Mouse (Mus musculus): ENCODE measurements at regions not wholly inside any gene's neighbourhood (a gene's known extent, or its start where the extent isn't known, plus 50 kb on each side); places are given as distances from the start of the nearest gene placed in this dataset.
"Not testable (repeated sequence)": the region's sequence is repeated elsewhere in the genome, so short reads cannot be mapped to it uniquely, and the experiment has no call there.

- Histone ChIP-seq H3K27me3 (no peaks in the 10 kb centered on the region), H3K4me3 (no peak overlapping the region), H3K9ac (no peak overlapping the region), H3K4me2 (no peak overlapping the region), H3K4me1 (replicated peaks) (no peaks in the 10 kb centered on the region), H3K9me3 (no peaks in the 10 kb centered on the region), H3K36me3 (no peaks in the 10 kb centered on the region), H3K27ac (replicated peaks) (no peak overlapping the region)
- ATAC-seq (ENCODE audit: low FRiP score, low read depth), result peak; percentile 65; the same call in 1 of the 2 replicates
- 46% methylated on average over 3 of the region's 3 CpGs for WGBS
Measured at GRCm38 (mm10) chr1:5220668-5221408, 413.1 kb downstream of the Gm37988 start.

- ATAC-seq (ENCODE audit: low FRiP score, low read depth), result no peak
- Histone ChIP-seq H3K9me3 (no peaks in the 10 kb centered on the region), H3K4me1 (replicated peaks) (peaks cover 4% of the 10 kb centered on the region), H3K4me3 (no peak overlapping the region), H3K9ac (no peak overlapping the region), H3K27me3 (0 out of 2 replicates have a peak, but pooled peaks cover 2% of the 10 kb centered on the region), H3K27ac (replicated peaks) (no peak overlapping the region), H3K4me2 (no peak overlapping the region), H3K36me3 (no peaks in the 10 kb centered on the region)
- WGBS, result 34% methylated on average over 6 of the region's 6 CpGs
Measured at GRCm38 (mm10) chr1:5227866-5228265, 420.2 kb downstream of the Gm37988 start.

- Histone ChIP-seq H3K9ac (no peak overlapping the region), H3K27me3 (0 out of 2 replicates have a peak, but pooled peaks cover 2% of the 10 kb centered on the region), H3K9me3 (no peaks in the 10 kb centered on the region), H3K4me3 (no peak overlapping the region), H3K36me3 (no peaks in the 10 kb centered on the region), H3K4me2 (no peak overlapping the region), H3K4me1 (replicated peaks) (peaks cover 6% of the 10 kb centered on the region), H3K27ac (replicated peaks) (no peak overlapping the region)
- no peak for ATAC-seq (ENCODE audit: low FRiP score, low read depth)
- 88% methylated on average over 5 of the region's 5 CpGs for WGBS
Measured at GRCm38 (mm10) chr1:5231218-5231617, 423.5 kb downstream of the Gm37988 start.

GRCm38 (mm10) chr1:5231961-5232846 lies 424.5 kb downstream of the Gm37988 start:
- Histone ChIP-seq H3K36me3 (no peaks in the 10 kb centered on the region), H3K9me3 (no peaks in the 10 kb centered on the region), H3K4me2 (no peak overlapping the region), H3K4me1 (replicated peaks) (peaks cover 6% of the 10 kb centered on the region), H3K27ac (replicated peaks) (no peak overlapping the region), H3K4me3 (no peak overlapping the region), H3K27me3 (0 out of 2 replicates have a peak, but pooled peaks cover 2% of the 10 kb centered on the region), H3K9ac (no peak overlapping the region)
- ATAC-seq (ENCODE audit: low FRiP score, low read depth), result 0 out of 2 replicates have a peak, but pooled peaks have one; percentile 29
- 18% methylated on average over 4 of the region's 4 CpGs for WGBS

GRCm38 (mm10) chr1:5232847-5233245 lies 425.2 kb downstream of the Gm37988 start:
- Histone ChIP-seq H3K9ac (no peak overlapping the region), H3K27me3 (0 out of 2 replicates have a peak, but pooled peaks cover 2% of the 10 kb centered on the region), H3K4me2 (no peak overlapping the region), H3K9me3 (no peaks in the 10 kb centered on the region), H3K27ac (replicated peaks) (no peak overlapping the region), H3K4me3 (no peak overlapping the region), H3K4me1 (replicated peaks) (peaks cover 6% of the 10 kb centered on the region), H3K36me3 (no peaks in the 10 kb centered on the region)
- ATAC-seq (ENCODE audit: low FRiP score, low read depth), result peak; percentile 91
- 0% methylated on average over 1 of the region's 1 CpGs for WGBS

GRCm38 (mm10) chr1:5243186-5243585 lies 435.5 kb downstream of the Gm37988 start:
- no peak overlapping the region for H3K4me2 ChIP-seq
- no peaks in the 10 kb centered on the region for H3K27me3 ChIP-seq
- no peaks in the 10 kb centered on the region for H3K36me3 ChIP-seq
- H3K4me1 ChIP-seq (replicated peaks), result no peaks in the 10 kb centered on the region
- H3K9me3 ChIP-seq, result no peaks in the 10 kb centered on the region
- no peak for ATAC-seq (ENCODE audit: low FRiP score, low read depth)
- WGBS, result 96% methylated on average over 3 of the region's 3 CpGs
- H3K4me3 ChIP-seq, result no peak overlapping the region
- no peak overlapping the region for H3K27ac ChIP-seq (replicated peaks)
- no peak overlapping the region for H3K9ac ChIP-seq

GRCm38 (mm10) chr1:5260874-5261273 lies 453.2 kb downstream of the Gm37988 start:
- H3K9me3 ChIP-seq; H3K4me1 ChIP-seq (replicated peaks); H3K27ac ChIP-seq (replicated peaks); H3K9ac ChIP-seq; H3K4me2 ChIP-seq; H3K27me3 ChIP-seq; H3K36me3 ChIP-seq; ATAC-seq (ENCODE audit: low FRiP score, low read depth); H3K4me3 ChIP-seq: not testable (repeated sequence)
- 60% methylated on average over 6 of the region's 6 CpGs for WGBS

GRCm38 (mm10) chr1:5261297-5261696 lies 453.6 kb downstream of the Gm37988 start:
- not testable (repeated sequence) for H3K27ac ChIP-seq (replicated peaks); H3K4me3 ChIP-seq; H3K4me1 ChIP-seq (replicated peaks); H3K27me3 ChIP-seq; H3K9me3 ChIP-seq; H3K9ac ChIP-seq; ATAC-seq (ENCODE audit: low FRiP score, low read depth); H3K4me2 ChIP-seq; H3K36me3 ChIP-seq
- WGBS, result 42% methylated on average over 2 of the region's 2 CpGs

GRCm38 (mm10) chr1:5273938-5274337 lies 466.2 kb downstream of the Gm37988 start:
- Histone ChIP-seq H3K36me3 (no peaks in the 10 kb centered on the region), H3K4me2 (no peak overlapping the region), H3K9ac (no peak overlapping the region), H3K27ac (replicated peaks) (no peak overlapping the region), H3K4me3 (no peak overlapping the region), H3K27me3 (no peaks in the 10 kb centered on the region), H3K9me3 (no peaks in the 10 kb centered on the region), H3K4me1 (replicated peaks) (no peaks in the 10 kb centered on the region)
- peak; percentile 59; the same call in 1 of the 2 replicates for ATAC-seq (ENCODE audit: low FRiP score, low read depth)

- H3K9ac ChIP-seq, result no peak overlapping the region
- no peak overlapping the region for H3K4me3 ChIP-seq
- no peak overlapping the region for H3K27ac ChIP-seq (replicated peaks)
- H3K36me3 ChIP-seq, result no peaks in the 10 kb centered on the region
- H3K4me1 ChIP-seq (replicated peaks), result no peaks in the 10 kb centered on the region
- no peak for ATAC-seq (ENCODE audit: low FRiP score, low read depth)
- H3K4me2 ChIP-seq, result no peak overlapping the region
- H3K27me3 ChIP-seq, result no peaks in the 10 kb centered on the region
- no peaks in the 10 kb centered on the region for H3K9me3 ChIP-seq
Measured at GRCm38 (mm10) chr1:5294570-5294969, 486.9 kb downstream of the Gm37988 start.

GRCm38 (mm10) chr1:5297627-5298026 lies 489.9 kb downstream of the Gm37988 start:
- H3K27me3 ChIP-seq, result no peaks in the 10 kb centered on the region
- no peaks in the 10 kb centered on the region for H3K4me1 ChIP-seq (replicated peaks)
- no peak overlapping the region for H3K27ac ChIP-seq (replicated peaks)
- no peaks in the 10 kb centered on the region for H3K36me3 ChIP-seq
- H3K4me2 ChIP-seq, result no peak overlapping the region
- H3K4me3 ChIP-seq, result no peak overlapping the region
- 86% methylated on average over 1 of the region's 1 CpGs for WGBS
- no peak for ATAC-seq (ENCODE audit: low FRiP score, low read depth)
- H3K9ac ChIP-seq, result no peak overlapping the region
- no peaks in the 10 kb centered on the region for H3K9me3 ChIP-seq

GRCm38 (mm10) chr1:5311656-5312055 lies 504.0 kb downstream of the Gm37988 start:
- Histone ChIP-seq H3K27me3 (no peaks in the 10 kb centered on the region), H3K36me3 (no peaks in the 10 kb centered on the region), H3K27ac (replicated peaks) (no peak overlapping the region), H3K9me3 (no peaks in the 10 kb centered on the region), H3K4me1 (replicated peaks) (no peaks in the 10 kb centered on the region), H3K4me2 (no peak overlapping the region), H3K9ac (no peak overlapping the region), H3K4me3 (no peak overlapping the region)
- WGBS, result 87% methylated on average over 3 of the region's 3 CpGs
- no peak for ATAC-seq (ENCODE audit: low FRiP score, low read depth)

Data from hindbrain, embryonic 15.5 days (tissue).